Mouse (Mus musculus): Measurements from ENCODE around the gene Os9. TPM values are rescaled to one million over a fixed set of nuclear protein-coding genes. Genes with fewer than 3 reads are reported as not detected.
"Not testable (repeated sequence)": the region's sequence is repeated elsewhere in the genome, so short reads cannot be mapped to it uniquely, and the experiment has no call there.

Os9 gene
- total RNA-seq, 1 experiment from 2014 or later, result 108 TPM

- DNase-seq, result no peak
These were observed 39.8 kb downstream of the Os9 start for GRCm38 (mm10) chr10:127080901-127081780.

- no peak for DNase-seq
These were observed 41.1 kb downstream of the Os9 start for GRCm38 (mm10) chr10:127079665-127080391.

GRCm38 (mm10) chr10:127078677-127079575 is 42.0 kb downstream of the Os9 start:
- peak; percentile 56 for DNase-seq

GRCm38 (mm10) chr10:127078001-127078676 is 42.8 kb downstream of the Os9 start:
- no peak for DNase-seq

- DNase-seq, result no peak
These were observed 43.4 kb downstream of the Os9 start for GRCm38 (mm10) chr10:127077515-127077914.

GRCm38 (mm10) chr10:127076082-127076481 is 44.8 kb downstream of the Os9 start:
- DNase-seq, result no peak

GRCm38 (mm10) chr10:127075651-127076050 is 45.3 kb downstream of the Os9 start:
- no peak for DNase-seq

- no peak for DNase-seq
These were observed 45.9 kb downstream of the Os9 start, which contains the start of gene Agap2 for GRCm38 (mm10) chr10:127075080-127075479. Agap2 (plus strand) TSS chr10:127075284.

- DNase-seq, result no peak
These were observed 47.0 kb downstream of the Os9 start for GRCm38 (mm10) chr10:127073981-127074380.

GRCm38 (mm10) chr10:127072969-127073368 is 48.0 kb downstream of the Os9 start:
- DNase-seq, result not testable (repeated sequence)

- DNase-seq, result not testable (repeated sequence)
These were observed 48.7 kb downstream of the Os9 start for GRCm38 (mm10) chr10:127072270-127072669.

GRCm38 (mm10) chr10:127071203-127071602 is 49.7 kb downstream of the Os9 start:
- no peak for DNase-seq

GRCm38 (mm10) chr10:127070190-127071121 is 50.5 kb downstream of the Os9 start, which contains the start of gene Tspan31:
Tspan31 (minus strand) TSS chr10:127070264.
- peak; percentile 94 for DNase-seq

GRCm38 (mm10) chr10:127069281-127070189 is 51.4 kb downstream of the Os9 start:
- no peak for DNase-seq

- DNase-seq, result no peak
These were observed 52.4 kb downstream of the Os9 start for GRCm38 (mm10) chr10:127068360-127069038.

- DNase-seq, result no peak
These were observed 54.4 kb downstream of the Os9 start for GRCm38 (mm10) chr10:127066519-127067018.

GRCm38 (mm10) chr10:127065981-127066380 is 55.0 kb downstream of the Os9 start:
- DNase-seq, result no peak

Measured in adrenal gland, postnatal 14 days (tissue).